Mouse (Mus musculus) kidney, embryonic 14.5 days (tissue): ENCODE measurements around the gene F2rl2. TPM values are rescaled to one million over a fixed set of nuclear protein-coding genes. Genes with fewer than 3 reads are reported as not detected.

ENCODE experiments used
- ATAC-seq: fragments of 200-750 bp; cut with Nextera tagmentation; 2 replicates; pipeline ENCODE4 v1.8.0; 2017; ENCODE audit warnings: moderate number of reproducible peaks, mild to moderate bottlenecking, moderate TSS enrichment, moderate library complexity; ENCODE audit not compliant: low FRiP score, low TSS enrichment
- H3K27ac ChIP-seq: fragments of 300-500 bp; sonication (generic); 2 replicates; pipeline ENCODE4 v1.5.1; 2014; ENCODE audit warnings: low read depth, mild to moderate bottlenecking, low read length, moderate library complexity, mixed read lengths
- H3K27me3 ChIP-seq: fragments of 300-500 bp; sonication (generic); 2 replicates; pipeline ENCODE4 v1.6.1; 2014; ENCODE audit warnings: mild to moderate bottlenecking, low read length; ENCODE audit not compliant: control insufficient read depth, insufficient read depth
- H3K36me3 ChIP-seq: fragments of 300-500 bp; sonication (generic); 2 replicates; pipeline ENCODE4 v1.6.1; 2014; ENCODE audit warnings: low read length, mixed read lengths; ENCODE audit not compliant: control insufficient read depth, insufficient read depth
- H3K4me1 ChIP-seq: fragments of 300-500 bp; sonication (generic); 2 replicates; pipeline ENCODE4 v1.6.1; 2014; ENCODE audit warnings: low read length, mixed read lengths; ENCODE audit not compliant: control insufficient read depth, insufficient read depth
- H3K4me2 ChIP-seq: fragments of 300-500 bp; sonication (generic); replicated peaks from 2 replicates; pipeline ENCODE4 v1.6.1; 2014; ENCODE audit warnings: low read depth, mild to moderate bottlenecking, low read length
- H3K4me3 ChIP-seq: fragments of 300-500 bp; sonication (generic); 2 replicates; pipeline ENCODE4 v1.5.1; 2014; ENCODE audit warnings: mild to moderate bottlenecking, low read length
- H3K9ac ChIP-seq: fragments of 300-500 bp; sonication (generic); 2 replicates; pipeline ENCODE4 v1.6.1; 2014; ENCODE audit warnings: low read depth, mild to moderate bottlenecking, low read length, moderate library complexity
- H3K9me3 ChIP-seq: fragments of 300-500 bp; sonication (generic); 2 replicates; pipeline ENCODE4 v1.6.1; 2016; ENCODE audit warnings: low read length; ENCODE audit not compliant: control insufficient read depth
- WGBS: fragments of 180-500 bp; shearing (Covaris S2); extraction: QIAGEN DNeasy Blood & Tissue Kit; methylation state at CpG from one replicate; pipeline ENCODE4 v1.1.7; 2014; 5-methylcytosine and 5-hydroxymethylcytosine counted together
- polyA plus RNA-seq: library from polyadenylated mRNA; unstranded; fragments of >200 nt; fragmentation: Nextera tagmentation; extraction: Ambion mirVana; gene quantifications from 2 replicates; pipeline ENCODE4 v1.2.1, GENCODE M21; 2014

F2rl2 gene
- polyA plus RNA-seq, 1 experiment from 2014 or later = 0.54 TPM

- no peaks in the 10 kb centered on the region for H3K27me3 ChIP-seq
- no peak for ATAC-seq
- 61% methylated on average over 5 of the region's 5 CpGs for WGBS
These were observed 10.9 kb upstream of the F2rl2 start for GRCm38 (mm10) chr13:95685736-95686135.

GRCm38 (mm10) chr13:95688576-95688975 is 8.1 kb upstream of the F2rl2 start:
- Histone ChIP-seq H3K4me2 (no peak overlapping the region), H3K9ac (no peak overlapping the region), H3K27ac (no peak overlapping the region), H3K27me3 (no peaks in the 10 kb centered on the region), H3K4me1 (no peaks in the 10 kb centered on the region), H3K4me3 (no peak overlapping the region), H3K9me3 (no peaks in the 10 kb centered on the region), H3K36me3 (no peaks in the 10 kb centered on the region)
- WGBS = 77% methylated on average over 1 of the region's 1 CpGs
- no peak for ATAC-seq

More at GRCm38 (mm10) chr13:95685736-95686135, 10.9 kb upstream of the F2rl2 start:
- H3K4me3 ChIP-seq = no peak overlapping the region
- no peak overlapping the region for H3K4me2 ChIP-seq
- no peaks in the 10 kb centered on the region for H3K9me3 ChIP-seq
- H3K36me3 ChIP-seq = no peaks in the 10 kb centered on the region
- no peak overlapping the region for H3K27ac ChIP-seq
- no peaks in the 10 kb centered on the region for H3K4me1 ChIP-seq
- no peak overlapping the region for H3K9ac ChIP-seq

GRCm38 (mm10) chr13:95692201-95692600 is 4.5 kb upstream of the F2rl2 start:
- Histone ChIP-seq H3K4me2 (no peak overlapping the region), H3K9ac (no peak overlapping the region), H3K4me1 (no peaks in the 10 kb centered on the region), H3K4me3 (no peak overlapping the region), H3K27ac (no peak overlapping the region), H3K36me3 (no peaks in the 10 kb centered on the region), H3K9me3 (no peaks in the 10 kb centered on the region), H3K27me3 (no peaks in the 10 kb centered on the region)
- WGBS = 89% methylated on average over 8 of the region's 8 CpGs
- ATAC-seq = no peak

- Histone ChIP-seq H3K27ac (no peak overlapping the region), H3K27me3 (no peaks in the 10 kb centered on the region), H3K9me3 (no peaks in the 10 kb centered on the region), H3K4me3 (no peak overlapping the region), H3K9ac (no peak overlapping the region), H3K4me2 (no peak overlapping the region), H3K4me1 (no peaks in the 10 kb centered on the region), H3K36me3 (no peaks in the 10 kb centered on the region)
- ATAC-seq = no peak
- WGBS = 96% methylated on average over 9 of the region's 9 CpGs
These were observed 466 bp upstream of the F2rl2 start for GRCm38 (mm10) chr13:95696120-95696653.

GRCm38 (mm10) chr13:95697874-95698273 is 1.2 kb downstream of the F2rl2 start:
- Histone ChIP-seq H3K9me3 (no peaks in the 10 kb centered on the region), H3K4me1 (no peaks in the 10 kb centered on the region), H3K27me3 (no peaks in the 10 kb centered on the region), H3K27ac (no peak overlapping the region), H3K4me3 (no peak overlapping the region), H3K36me3 (no peaks in the 10 kb centered on the region), H3K4me2 (no peak overlapping the region), H3K9ac (no peak overlapping the region)
- WGBS = 29% methylated on average over 6 of the region's 6 CpGs
- ATAC-seq = no peak

- no peaks in the 10 kb centered on the region for H3K4me1 ChIP-seq
- WGBS = 79% methylated on average over 5 of the region's 5 CpGs
These were observed 6.7 kb downstream of the F2rl2 start for GRCm38 (mm10) chr13:95703376-95703775.

GRCm38 (mm10) chr13:95705589-95705988 is 8.9 kb downstream of the F2rl2 start:
- Histone ChIP-seq H3K27me3 (no peaks in the 10 kb centered on the region), H3K4me3 (no peak overlapping the region), H3K27ac (no peak overlapping the region), H3K4me1 (no peaks in the 10 kb centered on the region), H3K4me2 (no peak overlapping the region), H3K9ac (no peak overlapping the region), H3K9me3 (no peaks in the 10 kb centered on the region), H3K36me3 (no peaks in the 10 kb centered on the region)
- 93% methylated on average over 6 of the region's 6 CpGs for WGBS
- ATAC-seq = no peak

More at GRCm38 (mm10) chr13:95703376-95703775, 6.7 kb downstream of the F2rl2 start:
- H3K9me3 ChIP-seq = no peaks in the 10 kb centered on the region
- no peak overlapping the region for H3K27ac ChIP-seq
- no peak overlapping the region for H3K4me3 ChIP-seq
- no peaks in the 10 kb centered on the region for H3K27me3 ChIP-seq
- no peaks in the 10 kb centered on the region for H3K36me3 ChIP-seq
- ATAC-seq = no peak
- H3K9ac ChIP-seq = no peak overlapping the region
- no peak overlapping the region for H3K4me2 ChIP-seq

- H3K27me3 ChIP-seq = no peaks in the 10 kb centered on the region
- H3K4me1 ChIP-seq = no peaks in the 10 kb centered on the region
- H3K27ac ChIP-seq = no peak overlapping the region
- H3K36me3 ChIP-seq = no peaks in the 10 kb centered on the region
- H3K9me3 ChIP-seq = no peaks in the 10 kb centered on the region
- ATAC-seq = no peak
- H3K4me2 ChIP-seq = no peak overlapping the region
- H3K9ac ChIP-seq = no peak overlapping the region
- no peak overlapping the region for H3K4me3 ChIP-seq
These were observed 15.4 kb downstream of the F2rl2 start for GRCm38 (mm10) chr13:95712054-95712453.

- ATAC-seq = no peak
- no peak overlapping the region for H3K4me3 ChIP-seq
- H3K9me3 ChIP-seq = no peaks in the 10 kb centered on the region
- no peaks in the 10 kb centered on the region for H3K27me3 ChIP-seq
- H3K27ac ChIP-seq = no peak overlapping the region
- no peaks in the 10 kb centered on the region for H3K4me1 ChIP-seq
- H3K36me3 ChIP-seq = no peaks in the 10 kb centered on the region
- no peak overlapping the region for H3K4me2 ChIP-seq
- 88% methylated on average over 9 of the region's 9 CpGs for WGBS
- H3K9ac ChIP-seq = no peak overlapping the region
These were observed 16.1 kb downstream of the F2rl2 start for GRCm38 (mm10) chr13:95712570-95713268.
